Mouse (Mus musculus) myocyte (in vitro differentiated cells): ENCODE data around the gene 6030408B16Rik.

ENCODE experiments used
- E2F4 ChIP-seq: IDR thresholded peaks from one replicate; pipeline ENCODE4 v1.6.1; 2011; ENCODE audit warnings: mild to moderate bottlenecking, control low read depth, moderate library complexity; ENCODE audit not compliant: insufficient read depth
- MAX ChIP-seq: IDR thresholded peaks from one replicate; pipeline ENCODE4 v1.6.1; 2011; ENCODE audit warnings: low read depth, mild to moderate bottlenecking, control low read depth
- MYOD1 ChIP-seq, 3 experiments: IDR thresholded peaks; one replicate each; pipeline ENCODE4 v1.6.1; 2011; ENCODE audit warnings: control low read depth in 2 of 3, low read depth in 2 of 3, mild to moderate bottlenecking in 2 of 3, moderate library complexity in 1 of 3; ENCODE audit not compliant: insufficient read length in 2 of 3, control insufficient read depth in 1 of 3
- MYOG ChIP-seq, 3 experiments: IDR thresholded peaks; one replicate each; pipeline ENCODE4 v1.6.1; 2011; ENCODE audit warnings: control low read depth in 2 of 3, low read depth in 2 of 3, mild to moderate bottlenecking in 2 of 3; ENCODE audit not compliant: insufficient read length in 2 of 3, control insufficient read depth in 1 of 3, insufficient read depth in 1 of 3
- POLR2A ChIP-seq: IDR thresholded peaks from one replicate; pipeline ENCODE4 v1.6.1; 2011; ENCODE audit warnings: low read depth, mild to moderate bottlenecking, control low read depth, moderate library complexity; ENCODE audit not compliant: insufficient read length
- POLR2AphosphoS2 ChIP-seq: IDR thresholded peaks from one replicate; pipeline ENCODE4 v1.6.1; 2011; ENCODE audit warnings: low read depth, control low read depth; ENCODE audit not compliant: insufficient read length
- SRF ChIP-seq: IDR thresholded peaks from one replicate; pipeline ENCODE4 v1.6.1; 2011; ENCODE audit warnings: low read depth; ENCODE audit not compliant: control insufficient read depth, insufficient read length
- TCF12 ChIP-seq: IDR thresholded peaks from one replicate; pipeline ENCODE4 v1.6.1; 2011; ENCODE audit warnings: mild to moderate bottlenecking, control low read depth; ENCODE audit not compliant: poor library complexity, insufficient read depth, severe bottlenecking
- USF1 ChIP-seq: IDR thresholded peaks from one replicate; pipeline ENCODE4 v1.6.1; 2011; ENCODE audit warnings: low read depth, mild to moderate bottlenecking, control low read depth, moderate library complexity

- no peak for TF ChIP-seq POLR2A
- no peak for TF ChIP-seq POLR2AphosphoS2
- no peak for TF ChIP-seq TCF12
- no peak for TF ChIP-seq SRF
- no peak for TF ChIP-seq E2F4
- TF ChIP-seq USF1, result no peak
- no peak for TF ChIP-seq MYOG (IDR thresholded peaks at IDR 0.05; ENCODE audit: control insufficient read depth in 1 of 3, insufficient read depth in 1 of 3, insufficient read length in 2 of 3, low read depth in 2 of 3)
- no peak for TF ChIP-seq MAX
- no peak for TF ChIP-seq MYOD1 (IDR thresholded peaks at IDR 0.05; ENCODE audit: control insufficient read depth in 1 of 3, insufficient read length in 2 of 3, low read depth in 2 of 3)
These were observed 10.8 kb downstream of the 6030408B16Rik start for GRCm38 (mm10) chr15:101303830-101304229.
